Mouse (Mus musculus) brown adipose tissue, adult 24 weeks (tissue): ENCODE results near the gene Elane. TPM values are rescaled to one million over a fixed set of nuclear protein-coding genes. Genes with fewer than 3 reads are reported as not detected.

Source experiments
- H3K27ac ChIP-seq: fragments of 200-500 bp; replicated peaks from 2 replicates; pipeline ENCODE4 v1.5.1; 2012; ENCODE audit warnings: low read depth, mild to moderate bottlenecking, low read length
- H3K4me1 ChIP-seq: fragments of 200-500 bp; 2 replicates; pipeline ENCODE4 v1.6.1; 2012; ENCODE audit warnings: low read length, mixed read lengths; ENCODE audit not compliant: control insufficient read depth, insufficient read depth, insufficient read length
- H3K4me3 ChIP-seq: fragments of 200-500 bp; 2 replicates; pipeline ENCODE4 v1.5.1; 2012; ENCODE audit warnings: low read depth, mild to moderate bottlenecking, low read length, moderate library complexity; ENCODE audit not compliant: insufficient read depth
- polyA plus RNA-seq: library from polyadenylated mRNA; stranded (reverse); fragments of >200 nt; gene quantifications from 2 replicates; pipeline ENCODE4 v1.2.4, GENCODE M21; 2012; ENCODE audit not compliant: missing spikeins, insufficient read depth, insufficient read length

The Elane gene
- not detected in 2 replicates for polyA plus RNA-seq

GRCm38 (mm10) chr10:79886054-79886453 is at the start of gene Elane:
Gene Elane, plus strand, starts transcription at chr10:79886247.
- Histone ChIP-seq H3K27ac (no peak within 1 kb of the TSS), H3K4me3 (no peak within 1 kb of the TSS), H3K4me1 (peaks cover 7% of the 10 kb centered on the region)

- Histone ChIP-seq H3K27ac (no peak overlapping the region), H3K4me1 (peaks cover 3% of the 10 kb centered on the region; the same call in 1 of the 2 replicates), H3K4me3 (no peak overlapping the region)
These were observed 49.1 kb upstream of the Elane start for GRCm38 (mm10) chr10:79836918-79837317.

- Histone ChIP-seq H3K27ac (peak overlapping the region; percentile 75), H3K4me1 (peaks cover 3% of the 10 kb centered on the region; the same call in 1 of the 2 replicates), H3K4me3 (no peak overlapping the region)
These were observed 47.9 kb upstream of the Elane start for GRCm38 (mm10) chr10:79838151-79838550.

GRCm38 (mm10) chr10:79840091-79840490 is 46.0 kb upstream of the Elane start:
- Histone ChIP-seq H3K27ac (peak overlapping the region; percentile 99), H3K4me3 (0 out of 2 replicates have a peak overlapping the region, but pooled peaks have one; percentile 57), H3K4me1 (peaks cover 3% of the 10 kb centered on the region; the same call in 1 of the 2 replicates)

- H3K4me3 ChIP-seq = peak overlapping the region; percentile 57
- H3K4me1 ChIP-seq = peaks cover 3% of the 10 kb centered on the region; the same call in 1 of the 2 replicates
- peak overlapping the region; percentile 99 for H3K27ac ChIP-seq
These were observed 45.1 kb upstream of the Elane start for GRCm38 (mm10) chr10:79840644-79841551.

GRCm38 (mm10) chr10:79842322-79842721 is 43.7 kb upstream of the Elane start:
- peaks cover 3% of the 10 kb centered on the region; the same call in 1 of the 2 replicates for H3K4me1 ChIP-seq
- no peak overlapping the region for H3K4me3 ChIP-seq
- H3K27ac ChIP-seq = no peak overlapping the region

GRCm38 (mm10) chr10:79843476-79843875 is 42.6 kb upstream of the Elane start:
- peaks cover 3% of the 10 kb centered on the region; the same call in 1 of the 2 replicates for H3K4me1 ChIP-seq
- H3K27ac ChIP-seq = no peak overlapping the region
- H3K4me3 ChIP-seq = no peak overlapping the region

- H3K4me3 ChIP-seq = no peak overlapping the region
- H3K27ac ChIP-seq = no peak overlapping the region
- peaks cover 10% of the 10 kb centered on the region; the same call in 1 of the 2 replicates for H3K4me1 ChIP-seq
These were observed 39.5 kb upstream of the Elane start for GRCm38 (mm10) chr10:79846553-79846952.

- H3K4me3 ChIP-seq = no peak overlapping the region
- peaks cover 24% of the 10 kb centered on the region for H3K4me1 ChIP-seq
- H3K27ac ChIP-seq = no peak overlapping the region
These were observed 36.0 kb upstream of the Elane start for GRCm38 (mm10) chr10:79849941-79850628.

GRCm38 (mm10) chr10:79851653-79852052 is 34.4 kb upstream of the Elane start:
- peaks cover 26% of the 10 kb centered on the region for H3K4me1 ChIP-seq
- no peak overlapping the region for H3K4me3 ChIP-seq
- peak overlapping the region; percentile 97 for H3K27ac ChIP-seq

GRCm38 (mm10) chr10:79852107-79852789 is 33.8 kb upstream of the Elane start:
- peak overlapping the region; percentile 97 for H3K27ac ChIP-seq
- peak overlapping the region; percentile 57; the same call in 1 of the 2 replicates for H3K4me3 ChIP-seq
- peaks cover 32% of the 10 kb centered on the region for H3K4me1 ChIP-seq

GRCm38 (mm10) chr10:79852827-79853226 is 33.2 kb upstream of the Elane start:
- H3K4me1 ChIP-seq = peaks cover 38% of the 10 kb centered on the region
- H3K4me3 ChIP-seq = peak overlapping the region; percentile 57

GRCm38 (mm10) chr10:79853392-79853791 is 32.7 kb upstream of the Elane start:
- peak overlapping the region; percentile 57 for H3K4me3 ChIP-seq
- peaks cover 38% of the 10 kb centered on the region for H3K4me1 ChIP-seq
- H3K27ac ChIP-seq = peak overlapping the region; percentile 97

More at GRCm38 (mm10) chr10:79852827-79853226, 33.2 kb upstream of the Elane start:
- peak overlapping the region; percentile 97 for H3K27ac ChIP-seq

- Histone ChIP-seq H3K27ac (peak within 1 kb of the TSS; percentile 97), H3K4me3 (peak within 1 kb of the TSS; percentile 89), H3K4me1 (peaks cover 38% of the 10 kb centered on the region)
These were observed 31.9 kb upstream of the Elane start, which contains the start of gene Ptbp1 for GRCm38 (mm10) chr10:79853860-79854795. Gene Ptbp1, plus strand, starts transcription at chr10:79854427.
